Mouse (Mus musculus): ENCODE measurements around the gene Minar1. TPM values are rescaled to one million over a fixed set of nuclear protein-coding genes. Genes with fewer than 3 reads are reported as not detected.

Minar1 gene
- polyA plus RNA-seq, 1 experiment from 2014 or later: 0.57 TPM

DNA sequence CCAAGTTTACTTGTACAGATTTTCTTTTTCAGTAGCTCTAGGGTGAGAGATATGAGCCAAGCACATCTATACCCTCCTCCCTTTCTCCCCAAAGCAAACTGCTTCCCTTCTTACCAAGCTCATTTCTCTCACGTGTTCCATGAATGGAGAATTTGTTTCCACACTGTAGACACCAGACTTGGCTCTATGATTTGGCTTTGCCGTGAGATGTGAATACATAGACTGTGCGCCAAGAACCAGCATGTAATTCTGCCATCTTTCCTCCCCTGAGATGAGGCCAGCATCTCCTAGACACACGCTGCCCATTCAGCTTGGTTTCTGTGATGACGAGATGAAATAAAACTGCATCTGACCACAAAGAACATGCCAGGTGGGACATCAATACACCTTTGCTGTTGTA lies 44.5 kb downstream of the Minar1 start:
- no peaks in the 10 kb centered on the region for H3K36me3 ChIP-seq (ENCODE audit: control insufficient read depth, insufficient read depth, low read length)
- no peak overlapping the region for H3K9ac ChIP-seq (ENCODE audit: low read length)
- no peak for ATAC-seq (ENCODE audit: insufficient read depth, low FRiP score, low TSS enrichment)
- no peaks in the 10 kb centered on the region for H3K9me3 ChIP-seq (ENCODE audit: control insufficient read depth, low read length)
- WGBS: 89% methylated on average over 5 of the region's 5 CpGs
- no peak overlapping the region for H3K4me3 ChIP-seq (ENCODE audit: low read depth, low read length)
- no peak overlapping the region for H3K27ac ChIP-seq (ENCODE audit: low read depth, low read length)
- DNase-seq (ENCODE audit: low spot score): no peak
- H3K4me1 ChIP-seq (ENCODE audit: control insufficient read depth, insufficient read depth, low read length): no peaks in the 10 kb centered on the region
- no peak overlapping the region for H3K4me2 ChIP-seq (ENCODE audit: low read depth)
- no peaks in the 10 kb centered on the region for H3K27me3 ChIP-seq (ENCODE audit: control insufficient read depth, insufficient read depth, low read length)

- Histone ChIP-seq H3K4me1 (ENCODE audit: control insufficient read depth, insufficient read depth, low read length) (no peaks in the 10 kb centered on the region), H3K4me2 (ENCODE audit: low read depth) (no peak overlapping the region), H3K27me3 (ENCODE audit: control insufficient read depth, insufficient read depth, low read length) (no peaks in the 10 kb centered on the region), H3K9me3 (ENCODE audit: control insufficient read depth, low read length) (no peaks in the 10 kb centered on the region), H3K4me3 (ENCODE audit: low read depth, low read length) (no peak overlapping the region), H3K27ac (ENCODE audit: low read depth, low read length) (no peak overlapping the region), H3K36me3 (ENCODE audit: control insufficient read depth, insufficient read depth, low read length) (no peaks in the 10 kb centered on the region), H3K9ac (ENCODE audit: low read length) (no peak overlapping the region)
- no peak for DNase-seq (ENCODE audit: low spot score)
- 93% methylated on average over 2 of the region's 2 CpGs for WGBS
- no peak for ATAC-seq (ENCODE audit: insufficient read depth, low FRiP score, low TSS enrichment)
These were observed 70.3 kb downstream of the Minar1 start for GRCm38 (mm10) chr9:89552663-89553062.

Other genes with a start within 250 kb of the Minar1 start
- gene Tmed3, start 81.9 kb upstream of the Minar1 start, polyA plus RNA-seq (2014; fragmentation: Nextera tagmentation; extraction: Ambion mirVana): 44.6 and 44.7 TPM in 2 replicates
- gene Ankrd34c, start 115.3 kb upstream of the Minar1 start, polyA plus RNA-seq (2014; fragmentation: Nextera tagmentation; extraction: Ambion mirVana): not detected in 2 replicates

Data from neural tube, embryonic 11.5 days (tissue).